Mouse (Mus musculus): ENCODE measurements around the gene Lzts3.

GRCm38 (mm10) chr2:130677211-130677610 lies 34.6 kb upstream of the Lzts3 start:
- TF ChIP-seq CTCF (IDR thresholded peaks at IDR 0.05; ENCODE audit: control insufficient read depth, insufficient read depth, insufficient read length) (no peak), USF1 (IDR thresholded peaks at IDR 0.05; ENCODE audit: low read depth) (no peak), CEBPB (IDR thresholded peaks at IDR 0.05; ENCODE audit: low read depth) (no peak), MAX (IDR thresholded peaks at IDR 0.05) (no peak), MYOD1 (IDR thresholded peaks at IDR 0.05; ENCODE audit: control insufficient read depth, insufficient read length, low read depth) (no peak)

All from C2C12 (cell line).